Mouse (Mus musculus) mesoderm, embryonic 11.5 days (tissue): ENCODE results near the gene Pde11a.

Experiments
- DNase-seq: peaks from one replicate; pipeline ENCODE4 v3.0.0-alpha.2; 2012; ENCODE audit warnings: low read depth, low spot score

Pde11a gene

DNA sequence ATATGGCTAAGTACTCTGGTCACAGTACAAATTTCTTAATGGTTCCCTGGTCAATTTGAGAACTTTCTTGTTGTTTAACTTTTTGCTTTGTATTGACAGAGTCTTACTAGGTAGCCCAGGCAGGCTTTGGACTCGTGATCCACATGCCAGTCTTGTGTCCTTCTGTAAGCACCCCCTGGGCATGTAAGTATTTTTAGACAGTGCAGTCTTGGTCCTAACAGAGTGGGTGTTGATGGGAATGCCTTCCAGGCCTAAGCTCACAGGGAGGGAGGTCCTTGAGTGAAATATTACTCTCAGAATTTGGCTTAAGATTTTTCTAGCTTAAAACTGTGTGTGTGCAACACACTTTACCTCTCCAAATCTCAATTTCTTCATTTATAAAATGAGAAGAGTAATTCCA is 153.4 kb downstream of the Pde11a start:
- no peak for DNase-seq

DNA sequence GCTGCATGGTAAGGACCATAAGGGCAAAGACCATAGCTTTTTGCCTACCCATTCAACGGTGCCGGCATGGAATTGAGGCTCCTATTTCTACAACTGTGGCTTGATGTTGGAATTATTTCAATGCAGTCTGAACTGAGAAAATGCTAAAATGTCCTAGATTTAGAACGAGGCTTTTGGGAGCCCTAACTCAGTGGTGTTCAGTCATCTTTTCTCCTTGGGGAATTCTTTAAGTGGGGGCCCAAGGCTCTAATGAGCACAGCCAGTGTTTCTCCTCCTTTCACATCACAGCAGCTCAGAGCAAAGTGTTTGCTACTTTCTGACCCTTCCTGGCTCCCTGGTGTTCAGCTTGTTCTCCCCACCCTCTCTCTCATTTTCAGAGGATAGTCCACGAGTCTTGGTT is 175.8 kb downstream of the Pde11a start:
- no peak for DNase-seq

DNA sequence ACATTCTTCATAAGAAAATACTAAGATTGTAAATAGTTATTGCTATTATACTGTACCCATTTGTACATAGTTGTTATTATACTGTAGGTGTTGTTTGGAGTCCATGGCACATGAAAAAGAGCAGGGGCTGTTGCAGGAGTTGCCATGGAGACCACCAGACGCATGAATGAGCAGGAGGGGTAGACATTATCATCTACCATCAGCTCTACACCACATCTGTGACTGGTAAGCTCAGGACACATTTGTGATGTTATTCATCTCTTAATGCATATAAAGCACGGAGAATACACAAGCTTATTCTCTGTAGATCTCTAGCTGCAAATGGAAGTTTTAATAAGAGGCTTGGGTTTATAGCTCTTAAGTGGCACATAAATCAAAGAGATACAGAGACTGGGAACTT is 179.6 kb downstream of the Pde11a start:
- DNase-seq, result no peak

DNA sequence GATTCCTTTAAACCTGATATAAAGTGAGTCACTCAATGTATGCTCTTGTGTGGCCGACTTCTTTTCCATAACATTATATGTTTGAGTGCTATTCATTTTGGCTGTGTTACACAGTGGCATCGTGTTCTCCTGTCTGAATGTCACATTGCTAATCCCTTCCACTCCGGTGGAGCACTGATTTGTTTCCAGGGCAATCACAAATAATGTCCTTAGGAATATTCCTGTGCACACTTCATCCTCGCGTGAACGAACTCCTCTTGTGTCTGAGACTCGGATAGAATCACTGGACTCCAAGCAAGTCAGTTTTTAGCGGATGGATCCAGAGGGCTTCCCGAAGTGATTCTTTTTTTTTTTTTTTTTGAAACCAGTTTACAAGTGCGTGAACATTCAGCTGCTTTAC is 197.4 kb downstream of the Pde11a start:
- no peak for DNase-seq

DNA sequence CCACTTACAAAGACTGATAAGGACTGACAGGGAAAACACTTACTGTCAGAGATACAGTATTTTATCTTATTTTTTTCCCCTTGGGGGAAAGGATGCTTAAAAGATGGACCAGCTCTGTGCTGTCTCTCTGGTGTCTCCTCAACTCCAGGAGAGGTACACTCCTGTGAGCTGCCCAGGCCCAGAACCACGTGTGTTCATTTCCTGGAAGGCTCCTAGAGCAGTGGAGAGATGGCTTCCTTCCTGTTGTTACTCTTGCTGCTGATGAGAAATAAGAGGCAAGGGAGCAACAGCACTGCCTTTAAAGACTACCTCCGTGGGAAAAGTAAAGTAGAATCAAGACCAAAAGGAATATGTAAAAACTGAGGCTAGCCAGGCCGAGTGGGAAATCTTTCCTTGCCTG is 205.6 kb downstream of the Pde11a start:
- DNase-seq, result no peak

DNA sequence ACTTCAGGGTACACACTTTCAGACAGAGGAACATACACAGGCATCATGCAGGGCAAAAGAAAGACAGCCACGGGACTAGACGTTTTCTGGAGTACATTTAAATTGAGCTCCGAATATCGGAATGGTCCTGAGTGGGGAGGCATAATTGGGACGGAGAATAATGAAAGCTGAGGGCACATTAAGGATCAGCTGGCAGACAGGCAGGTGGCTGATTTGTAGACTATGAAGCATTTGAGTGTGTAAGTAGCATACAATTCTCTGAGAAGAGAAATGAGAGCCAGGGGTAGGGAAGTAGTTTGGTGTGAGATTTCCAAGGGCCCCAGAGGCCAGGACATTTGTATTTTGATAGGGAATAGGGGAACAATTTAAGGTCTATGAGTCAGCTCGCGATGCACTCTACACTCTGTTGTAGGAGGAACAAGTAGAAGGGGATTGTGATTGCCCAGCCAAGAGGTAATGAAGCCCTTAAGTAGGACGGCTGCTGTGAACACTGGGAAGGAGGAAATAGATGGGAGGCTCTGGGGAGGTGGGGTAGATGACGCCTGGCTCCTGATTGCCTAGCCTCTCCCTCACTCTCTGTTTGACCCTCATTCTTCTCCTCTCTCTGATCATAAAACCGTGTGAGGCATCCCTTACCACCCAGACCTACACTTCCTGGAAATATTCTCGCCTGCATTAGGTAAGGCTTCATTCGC is 208.5 kb downstream of the Pde11a start:
- no peak for DNase-seq

DNA sequence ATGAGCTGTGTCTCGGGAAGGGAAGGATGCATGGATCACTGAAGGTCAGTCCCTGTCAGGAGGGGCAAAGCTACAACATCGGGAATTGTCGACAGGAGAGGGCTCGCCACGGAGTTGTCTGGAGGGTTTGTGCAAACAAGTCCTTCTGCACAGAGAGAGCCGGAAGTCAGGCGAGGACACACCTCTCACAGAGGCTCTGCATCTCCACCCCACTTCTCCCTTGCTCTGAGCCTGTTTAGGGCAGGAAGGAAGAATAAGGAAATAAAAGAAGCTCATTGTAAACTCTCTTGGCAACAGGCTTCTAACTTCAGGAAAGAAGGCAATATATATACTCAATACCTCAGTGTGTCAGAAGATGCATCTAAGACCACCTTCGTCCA is 209.5 kb downstream of the Pde11a start:
- no peak for DNase-seq

DNA sequence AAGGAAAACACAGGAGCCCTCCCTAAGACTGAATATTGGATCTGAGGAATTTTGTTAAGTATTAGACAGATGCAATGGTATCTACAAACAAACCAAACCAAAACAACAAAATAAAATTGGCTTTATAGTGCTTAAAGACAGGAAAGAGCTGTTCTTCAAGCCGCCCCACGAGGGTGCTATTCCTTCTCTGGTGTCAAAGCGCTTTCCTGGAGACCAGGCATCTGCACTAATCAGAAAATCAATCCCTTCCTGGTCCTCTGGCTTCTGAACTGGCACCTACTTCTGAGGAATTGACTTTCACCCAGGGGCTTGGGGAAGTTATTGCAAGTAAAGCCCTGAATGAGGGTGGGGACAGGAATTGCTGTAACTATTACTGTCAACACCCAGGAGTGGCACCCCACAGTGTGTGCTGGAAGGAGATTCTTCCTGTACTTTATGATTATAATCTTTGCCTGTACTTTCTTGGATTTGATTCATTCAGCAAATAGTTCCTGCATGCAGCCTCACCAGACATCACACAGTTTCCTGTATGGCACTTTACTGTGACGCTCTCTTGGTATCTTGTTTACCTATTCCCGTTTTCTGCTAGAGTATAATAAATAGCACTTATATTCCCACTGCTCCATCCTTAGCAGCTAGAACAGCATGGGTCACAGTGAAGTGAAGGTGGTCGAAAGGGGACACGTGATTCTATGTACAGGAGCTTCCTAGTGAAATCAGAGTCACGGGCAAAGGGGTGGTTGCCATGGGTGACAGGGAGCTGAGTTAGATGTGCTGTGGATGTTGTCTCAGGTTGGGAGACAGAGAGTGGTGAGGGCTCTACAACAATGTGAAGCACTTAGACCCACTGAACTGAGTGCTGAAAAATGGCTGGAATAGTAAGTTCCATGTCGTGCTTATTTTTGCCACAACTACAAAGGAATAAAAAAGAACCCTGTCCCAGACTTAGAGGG is 210.2 kb downstream of the Pde11a start:
- no peak for DNase-seq

DNA sequence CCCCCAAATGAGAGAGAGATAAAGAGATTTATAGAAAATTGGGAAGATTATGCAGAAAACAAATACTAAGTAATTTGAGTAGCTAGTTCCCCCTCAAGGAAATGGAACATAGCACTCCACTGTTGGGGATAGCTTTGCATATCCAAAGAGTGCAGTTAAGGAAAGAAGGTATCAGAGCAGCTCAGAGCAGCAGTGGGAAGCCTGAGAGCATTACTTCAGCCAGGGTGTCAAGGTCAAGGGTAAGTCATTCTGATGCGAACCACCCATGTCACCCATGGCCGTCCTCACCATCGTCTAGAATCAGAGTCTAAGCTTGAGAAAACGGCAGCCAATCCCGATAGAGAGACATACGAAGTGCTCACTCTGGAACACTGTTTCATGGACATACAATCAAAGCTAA is 211.9 kb downstream of the Pde11a start:
- no peak for DNase-seq

DNA sequence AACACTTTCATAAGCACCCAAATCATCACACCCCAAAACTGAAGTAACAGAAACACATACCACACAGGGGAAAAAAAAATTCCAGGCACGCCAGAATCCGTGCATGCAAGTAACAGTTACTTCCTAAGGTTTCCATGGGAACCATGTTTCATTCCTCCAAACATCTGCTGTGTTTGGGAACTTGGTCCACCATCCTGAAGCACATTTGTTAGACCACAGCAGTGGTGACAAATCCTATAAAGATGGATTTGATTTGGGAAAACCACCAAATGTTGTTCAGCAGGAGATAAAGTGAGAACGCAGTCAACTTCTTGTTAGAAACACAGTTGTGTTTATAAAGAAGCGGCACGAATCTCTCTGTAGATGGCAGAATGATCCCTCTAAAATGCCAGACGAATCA is 213.8 kb downstream of the Pde11a start:
- DNase-seq, result no peak

DNA sequence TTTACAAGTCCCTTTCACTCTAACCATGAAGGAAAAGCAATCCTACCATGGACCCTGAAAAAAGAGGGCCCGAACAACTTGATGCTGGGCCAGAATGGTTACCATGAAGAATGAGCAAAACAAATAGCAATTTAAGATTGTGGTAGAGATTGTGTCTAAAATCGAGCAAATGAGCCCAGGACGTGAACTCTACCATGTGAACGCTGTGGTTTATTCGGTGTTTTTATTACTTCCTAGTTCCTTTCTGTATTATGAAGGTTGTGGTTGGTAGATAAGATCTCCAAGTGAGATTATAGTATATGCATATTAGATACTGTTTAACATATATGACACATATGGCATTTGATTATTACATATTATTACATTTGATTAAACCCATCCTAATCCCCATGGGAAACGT is 216.4 kb downstream of the Pde11a start:
- no peak for DNase-seq

DNA sequence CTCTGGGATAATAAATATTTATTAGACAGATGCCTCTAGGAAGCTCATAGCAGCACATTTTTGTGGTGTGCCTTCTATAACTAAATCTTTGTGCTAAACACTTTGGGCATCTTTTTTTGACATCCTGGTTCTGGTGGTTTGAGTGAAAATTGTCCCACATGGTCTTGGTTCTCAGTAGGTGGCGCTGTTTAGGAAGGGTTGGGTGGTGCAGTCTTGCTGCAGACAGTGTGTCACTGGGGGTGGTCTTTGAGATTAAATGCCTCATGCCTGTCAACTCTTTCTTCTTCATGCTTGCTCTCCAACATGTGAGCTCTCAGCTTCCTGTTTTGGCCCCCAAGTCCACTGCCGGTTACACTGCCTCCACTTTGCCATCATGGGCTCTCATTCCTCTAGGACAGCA is 218.7 kb downstream of the Pde11a start:
- DNase-seq, result no peak

DNA sequence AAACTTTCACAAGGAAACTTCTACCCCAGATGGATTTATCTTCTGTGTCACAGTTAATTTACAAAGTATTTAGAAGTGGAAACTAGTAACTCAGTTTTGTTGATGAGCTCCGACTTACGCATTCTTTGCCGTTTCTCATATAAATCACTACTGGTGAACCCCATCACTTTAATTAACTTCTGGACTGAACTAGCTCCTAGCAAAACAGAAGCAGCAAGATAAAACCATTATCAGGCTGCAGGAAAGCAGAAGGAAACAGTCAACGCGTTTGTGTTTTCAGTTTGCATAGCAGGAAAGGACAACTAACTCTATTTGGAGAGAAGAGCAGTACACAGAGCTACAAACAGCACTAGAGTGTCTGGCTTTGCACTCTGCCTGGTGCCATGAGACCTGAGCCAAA is 220.1 kb downstream of the Pde11a start:
- no peak for DNase-seq

DNA sequence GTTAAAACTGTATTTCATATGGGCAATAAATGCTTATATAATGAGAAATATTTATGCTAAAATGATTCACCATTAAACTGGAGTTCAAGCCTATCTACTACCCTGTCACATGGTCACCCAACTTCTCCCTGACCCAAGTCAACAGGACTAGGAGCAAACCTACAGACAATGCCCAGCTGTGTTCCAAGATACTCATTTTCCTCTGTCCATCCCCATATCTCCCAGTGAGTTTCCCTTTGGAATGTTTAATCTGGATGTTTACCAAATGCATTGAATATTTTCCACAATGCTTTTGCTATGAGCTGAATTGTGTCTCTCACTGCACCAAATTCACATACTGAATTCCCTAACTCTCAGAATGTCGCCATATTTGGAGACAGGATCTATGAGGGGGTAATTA is 221.4 kb downstream of the Pde11a start:
- DNase-seq, result no peak

DNA sequence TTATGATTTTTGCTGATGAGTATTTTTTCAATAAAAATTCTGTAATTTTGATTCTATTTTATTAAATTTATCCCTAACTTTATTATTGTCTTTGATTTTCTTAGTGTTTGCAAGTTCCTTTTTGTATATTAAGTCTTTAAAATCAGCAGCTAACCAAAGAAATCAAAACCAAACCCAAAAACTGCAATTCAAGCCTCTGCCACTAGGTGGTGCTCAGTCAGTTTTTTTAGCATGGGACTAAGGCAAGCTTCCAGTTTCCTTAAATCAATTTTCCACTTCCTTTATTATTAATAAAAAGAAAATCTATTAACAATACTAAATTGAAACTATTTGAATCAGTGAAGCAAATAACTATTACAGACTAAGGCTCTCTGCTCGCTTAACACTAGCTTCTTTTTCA is 222.9 kb downstream of the Pde11a start:
- peak; percentile 76 for DNase-seq

DNA sequence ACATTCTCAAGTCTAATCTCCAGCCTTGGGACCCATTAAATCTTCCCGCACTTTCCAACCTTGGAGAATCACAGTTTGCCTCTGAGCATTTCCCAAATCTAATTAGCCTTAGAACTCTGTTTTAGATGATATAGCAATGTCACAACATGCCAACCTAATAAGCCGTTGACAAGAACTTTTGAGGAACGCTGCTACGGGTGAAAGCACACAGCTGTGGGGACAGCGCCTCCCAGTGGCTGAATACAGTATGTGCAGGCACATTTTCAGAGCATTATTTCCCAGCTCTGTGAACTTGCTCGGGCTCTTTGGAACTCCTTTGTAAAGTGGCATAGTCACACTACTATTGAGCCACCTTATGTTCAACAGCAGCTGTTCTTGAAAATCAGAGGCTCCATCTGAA is 223.8 kb downstream of the Pde11a start:
- DNase-seq, result peak; percentile 71

DNA sequence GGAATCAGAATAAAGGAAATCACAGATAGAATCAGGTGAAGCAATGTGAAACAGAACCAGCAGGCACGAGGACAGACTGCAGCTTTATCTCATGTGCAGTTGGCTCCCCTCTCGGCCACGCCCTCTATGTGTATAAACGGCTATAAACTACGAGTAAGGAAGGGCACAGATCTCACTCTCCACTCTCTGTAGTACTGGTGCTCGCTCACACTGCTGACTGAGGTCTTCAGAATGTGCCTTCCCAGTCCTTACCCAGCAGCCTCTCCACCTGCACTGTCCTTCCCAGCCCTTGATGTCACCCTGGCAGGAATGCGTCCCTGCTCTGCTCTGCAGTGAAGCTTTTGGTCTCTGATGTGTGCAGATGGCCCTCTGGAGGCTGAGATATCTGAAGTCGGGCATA is 228.9 kb downstream of the Pde11a start:
- DNase-seq, result no peak

DNA sequence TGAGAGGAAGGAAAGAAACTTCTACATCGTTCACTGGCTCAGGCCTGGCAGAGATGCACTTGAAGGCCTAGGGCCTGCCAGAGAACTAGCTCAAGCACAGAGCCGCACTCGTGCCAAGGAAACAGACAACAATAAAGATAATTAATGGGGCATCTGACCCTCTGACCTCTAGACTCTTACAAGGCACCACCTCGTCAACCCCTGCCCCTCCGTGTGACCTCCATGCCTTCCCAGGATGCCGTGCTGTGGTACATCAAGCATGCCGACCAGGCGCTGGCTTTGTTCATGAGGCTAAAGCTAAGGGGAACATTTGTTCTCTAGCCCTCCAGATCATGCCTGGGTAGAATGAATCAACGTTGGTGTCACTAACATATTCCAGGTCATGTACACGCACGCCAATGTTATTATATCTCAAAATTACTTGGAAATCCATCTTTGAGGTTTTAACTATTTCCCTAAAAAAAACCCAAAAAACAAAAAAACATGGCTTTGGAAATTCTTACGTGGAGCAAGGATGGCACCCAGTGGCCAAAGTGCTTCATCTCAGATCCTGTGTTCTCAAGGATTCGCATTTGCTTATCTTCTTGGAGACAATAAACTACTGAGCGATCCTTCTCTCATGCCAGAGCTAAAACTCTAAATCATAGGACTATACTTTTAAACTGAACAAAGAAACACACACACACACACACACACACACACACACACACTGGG is 236.5 kb downstream of the Pde11a start:
- peak; percentile 68 for DNase-seq

DNA sequence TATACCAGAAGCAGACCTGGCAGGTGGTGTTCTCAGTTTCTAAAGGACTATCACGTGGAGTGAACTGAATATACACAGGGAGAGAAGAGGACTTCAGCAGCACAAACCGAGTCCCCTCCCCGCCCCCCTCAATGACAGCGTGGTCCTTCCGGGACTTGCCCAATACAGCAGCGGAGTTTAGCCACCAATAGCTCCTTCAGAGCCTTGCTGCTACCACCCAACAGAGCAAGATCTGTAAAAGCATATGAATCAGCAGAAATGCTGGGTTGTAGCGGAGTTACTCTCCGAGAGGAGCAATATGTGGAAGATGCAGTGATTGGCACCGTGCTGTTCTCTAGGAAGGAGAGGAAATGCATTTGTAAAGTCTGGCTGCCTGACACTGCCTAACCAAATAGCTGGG is 238.0 kb downstream of the Pde11a start:
- DNase-seq, result no peak

DNA sequence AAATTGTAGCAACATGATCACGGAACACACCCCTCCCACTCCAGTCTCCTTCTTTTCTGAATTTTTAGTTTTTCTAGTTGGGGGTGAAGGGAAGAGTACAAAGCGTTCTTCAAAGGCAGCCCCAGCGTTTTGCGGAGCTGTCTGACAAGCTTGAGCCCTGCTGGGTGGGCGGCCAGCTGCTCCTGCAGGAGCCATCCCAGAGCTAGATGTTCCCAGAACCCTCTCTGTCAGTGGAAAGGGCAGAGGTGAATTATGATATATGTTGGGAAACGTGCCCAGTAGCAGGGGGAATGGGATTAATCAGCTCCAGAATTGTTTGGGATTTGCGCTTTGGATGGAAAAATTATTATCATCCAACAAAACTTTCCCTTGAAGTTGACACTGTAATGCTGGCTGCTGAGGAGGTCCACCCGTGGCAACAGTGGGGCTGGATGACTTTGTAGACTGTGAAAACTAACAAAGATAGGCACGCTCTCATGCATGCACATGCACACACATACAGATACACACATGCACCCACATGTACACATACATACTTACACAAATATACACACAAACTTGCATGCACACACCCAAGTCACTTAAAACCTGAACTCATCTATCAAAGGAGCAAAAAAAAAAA is 238.7 kb downstream of the Pde11a start:
- DNase-seq, result peak; percentile 53

DNA sequence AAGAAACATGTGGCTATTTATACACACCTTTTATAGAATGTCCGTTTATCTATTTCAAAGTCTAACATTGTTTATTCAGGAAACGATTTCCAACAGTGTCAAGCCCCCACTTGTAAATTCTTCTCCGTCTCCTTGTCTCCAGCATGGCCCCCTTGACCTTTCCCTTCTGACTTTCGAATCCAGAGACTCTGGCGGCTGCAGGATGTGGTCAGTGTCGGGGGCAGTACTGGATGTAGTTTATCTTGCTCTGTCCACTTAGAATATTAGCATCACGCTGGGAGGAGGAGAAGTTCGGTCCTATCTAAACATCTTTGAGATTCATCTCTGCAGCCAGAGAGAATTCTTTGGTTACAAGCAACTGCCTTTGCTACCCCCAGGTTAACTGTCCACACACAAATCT is 240.2 kb downstream of the Pde11a start:
- no peak for DNase-seq

DNA sequence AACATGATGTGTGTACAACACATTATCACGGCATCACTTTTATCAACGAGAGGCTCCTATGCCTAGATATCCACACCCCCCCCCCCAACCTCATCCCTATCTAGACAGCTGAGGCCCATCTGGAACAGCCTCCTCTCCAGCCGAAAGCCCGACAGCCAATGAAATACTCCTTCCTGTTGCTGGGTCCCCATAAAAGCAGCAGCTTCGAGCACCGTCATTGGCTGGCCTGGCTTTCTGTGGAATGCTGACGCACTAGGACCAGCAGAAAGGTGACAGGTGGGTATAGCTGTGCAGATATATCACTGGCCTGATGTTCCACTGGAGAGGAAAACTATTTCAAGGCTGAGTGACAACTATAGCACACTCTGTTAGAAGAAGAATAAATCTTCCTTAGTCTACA is 240.7 kb downstream of the Pde11a start:
- peak; percentile 70 for DNase-seq
